Mouse (Mus musculus) ES-E14 (cell line): ENCODE measurements around the gene Vmn1r25. TPM values are rescaled to one million over a fixed set of nuclear protein-coding genes. Genes with fewer than 3 reads are reported as not detected.
"Not testable (repeated sequence)": the region's sequence is repeated elsewhere in the genome, so short reads cannot be mapped to it uniquely, and the experiment has no call there.

ENCODE experiments used
- DNase-seq: peaks from one replicate; pipeline ENCODE4 v3.0.0-alpha.2; 2013; ENCODE audit warnings: low read depth, low spot score
- H3K27ac ChIP-seq: 2 replicates; pipeline ENCODE4 v1.5.1; 2012; ENCODE audit warnings: low read depth, mild to moderate bottlenecking, low read length, moderate library complexity, mixed read lengths; ENCODE audit not compliant: poor library complexity, insufficient read depth, severe bottlenecking
- H3K36me3 ChIP-seq: 2 replicates; pipeline ENCODE4 v1.6.1; 2012; ENCODE audit warnings: mild to moderate bottlenecking, low read length, moderate library complexity, mixed read lengths; ENCODE audit not compliant: control insufficient read depth, poor library complexity, insufficient read depth, severe bottlenecking
- H3K4me1 ChIP-seq, 2 experiments: fragments of 150-350 bp in 1 of 2; sonication (generic) in 1 of 2; 2 replicates each; pipeline ENCODE4 v1.6.1; 2012; ENCODE audit warnings: low read length in 2 of 2, mild to moderate bottlenecking in 1 of 2, mixed read lengths in 1 of 2; ENCODE audit not compliant: control insufficient read depth in 2 of 2, insufficient read depth in 2 of 2, poor library complexity in 1 of 2
- H3K4me3 ChIP-seq, 2 experiments: fragments of 150-350 bp in 1 of 2; sonication (generic) in 1 of 2; 2 replicates each; pipeline ENCODE4 v1.5.1; 2012; ENCODE audit warnings: low read length in 2 of 2, low read depth in 1 of 2, mild to moderate bottlenecking in 1 of 2, mixed read lengths in 1 of 2; ENCODE audit not compliant: insufficient read depth in 1 of 2, poor library complexity in 1 of 2, severe bottlenecking in 1 of 2
- H3K9ac ChIP-seq: 2 replicates; pipeline ENCODE4 v1.6.1; 2012; ENCODE audit warnings: low read depth, mild to moderate bottlenecking, low read length, mixed read lengths; ENCODE audit not compliant: poor library complexity, insufficient read depth, severe bottlenecking
- H3K9me3 ChIP-seq: fragments of 150-350 bp; sonication (generic); 2 replicates; pipeline ENCODE4 v1.6.1; 2012; ENCODE audit warnings: low read depth, mild to moderate bottlenecking, low read length; ENCODE audit not compliant: control insufficient read depth, insufficient read depth
- CHD2 ChIP-seq: IDR thresholded peaks from 2 replicates; pipeline ENCODE4 v1.6.1; 2014; ENCODE audit warnings: mild to moderate bottlenecking, low read depth, low read length, inconsistent platforms
- HCFC1 ChIP-seq: IDR thresholded peaks from 2 replicates; pipeline ENCODE4 v1.6.1; 2012; ENCODE audit warnings: low read length, inconsistent platforms, borderline replicate concordance; ENCODE audit not compliant: insufficient read depth
- MAFK ChIP-seq: IDR thresholded peaks from 2 replicates; pipeline ENCODE4 v1.6.1; 2014; ENCODE audit warnings: mild to moderate bottlenecking, low read depth, low read length, inconsistent platforms; ENCODE audit not compliant: insufficient read depth
- ZC3H11A ChIP-seq: IDR thresholded peaks from 2 replicates; pipeline ENCODE4 v1.6.1; 2012; ENCODE audit warnings: low read depth, mild to moderate bottlenecking, inconsistent platforms, low read length, borderline replicate concordance
- ZNF384 ChIP-seq: IDR thresholded peaks from 2 replicates; pipeline ENCODE4 v1.6.1; 2012; ENCODE audit warnings: low read depth, low read length, inconsistent platforms
- in situ Hi-C, 2 experiments: fragments of 600-800 bp; cut with MboI; formaldehyde crosslinking; loops; one replicate each; pipeline ENCODE4 v1.15.1; 2025; ENCODE audit warnings: low sequenced_read_pairs in 2 of 2, inconsistent platforms in 1 of 2; ENCODE audit not compliant: unreplicated experiment in 2 of 2
- total RNA-seq: library from RNA; depleted of rRNA; stranded (reverse); fragments of 300-350 nt; gene quantifications from 2 replicates; pipeline ENCODE4 v1.2.3, GENCODE M21; 2012; rRNA removed

The Vmn1r25 gene
- total RNA-seq = not detected in 2 replicates

DNA sequence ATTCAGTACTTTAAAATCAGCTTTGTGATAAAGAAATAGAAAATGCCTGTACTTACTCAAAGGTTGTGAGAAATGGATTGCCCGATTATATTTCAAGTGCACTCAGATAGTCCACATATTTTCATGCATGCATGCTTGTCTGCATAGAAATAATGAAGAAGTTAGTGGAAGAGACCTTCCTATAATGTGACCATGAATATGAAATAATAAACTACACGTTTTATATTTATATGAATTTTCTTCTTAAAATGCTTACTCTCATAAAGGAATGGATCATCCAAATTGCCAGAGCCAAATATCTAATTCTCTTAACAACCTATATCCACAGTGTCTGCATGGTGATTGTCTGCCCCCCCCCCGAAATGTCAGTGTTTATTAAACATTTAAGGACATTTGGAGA, at the start of gene Vmn1r25:
TSS of gene Vmn1r25 (minus strand) at position 101 of the 400 bp plus-strand sequence.
- no peaks in the 10 kb centered on the region for H3K36me3 ChIP-seq
- no peak within 1 kb of the TSS for H3K27ac ChIP-seq
- TF ChIP-seq ZC3H11A (no peak), MAFK (no peak), ZNF384 (no peak), CHD2 (no peak), HCFC1 (no peak)
- DNase-seq = no peak
- no peak within 1 kb of the TSS for H3K9ac ChIP-seq
- H3K4me1 ChIP-seq = no peaks in the 10 kb centered on the region
- no peak within 1 kb of the TSS for H3K4me3 ChIP-seq
- in situ Hi-C loops = no loop called here
- H3K9me3 ChIP-seq = no peaks in the 10 kb centered on the region

DNA sequence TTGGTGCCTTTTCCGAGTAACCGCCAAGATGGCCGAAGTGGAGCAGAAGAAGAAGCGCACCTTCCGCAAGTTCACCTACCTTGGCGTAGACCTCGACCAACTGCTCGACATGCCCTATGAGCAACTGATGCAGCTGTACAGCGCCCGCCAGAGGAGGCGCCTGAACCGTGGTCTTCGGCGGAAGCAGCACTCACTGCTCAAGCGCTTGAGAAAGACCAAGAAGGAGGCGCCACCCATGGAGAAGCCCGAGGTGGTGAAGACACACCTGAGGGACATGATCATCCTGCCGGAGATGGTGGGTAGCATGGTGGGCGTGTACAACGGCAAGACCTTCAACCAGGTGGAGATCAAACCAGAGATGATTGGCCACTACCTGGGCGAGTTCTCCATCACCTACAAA, 36.9 kb upstream of the Vmn1r25 start:
- H3K36me3 ChIP-seq, H3K9me3 ChIP-seq, DNase-seq, in situ Hi-C loops, H3K4me1 ChIP-seq, H3K9ac ChIP-seq, H3K4me3 ChIP-seq, H3K27ac ChIP-seq: not testable (repeated sequence)

DNA sequence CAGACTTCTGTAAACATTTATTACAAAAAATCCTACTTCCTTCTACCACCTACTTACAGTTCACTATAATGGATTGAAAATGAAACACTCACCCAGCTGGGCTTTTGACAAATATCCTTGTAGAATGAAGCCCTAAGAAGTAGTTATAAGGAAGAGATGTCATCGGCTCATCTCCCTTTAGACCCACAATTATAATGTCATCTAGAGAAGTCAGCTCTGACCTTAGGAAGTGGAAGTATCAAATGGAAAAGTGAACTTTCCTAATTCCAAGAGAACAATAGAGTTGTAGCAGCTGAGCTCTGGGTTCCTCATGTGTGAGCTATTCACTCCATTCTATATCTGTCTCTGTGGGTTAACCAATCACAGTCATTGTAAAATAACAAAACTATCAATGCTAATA, 34.4 kb upstream of the Vmn1r25 start, which contains the start of gene Vmn1r26:
TSS of gene Vmn1r26 (minus strand) at position 101 of the 400 bp plus-strand sequence.
- no peaks in the 10 kb centered on the region for H3K36me3 ChIP-seq
- no peak within 1 kb of the TSS for H3K4me3 ChIP-seq
- no peak within 1 kb of the TSS for H3K27ac ChIP-seq
- H3K4me1 ChIP-seq = no peaks in the 10 kb centered on the region
- H3K9me3 ChIP-seq = no peaks in the 10 kb centered on the region
- DNase-seq = no peak
- in situ Hi-C loops = no loop called here
- no peak for TF ChIP-seq ZC3H11A
- no peak for TF ChIP-seq ZNF384
- no peak for TF ChIP-seq MAFK
- H3K9ac ChIP-seq = no peak within 1 kb of the TSS

- H3K4me1 ChIP-seq, H3K9me3 ChIP-seq, DNase-seq, in situ Hi-C loops, H3K27ac ChIP-seq, H3K36me3 ChIP-seq, H3K4me3 ChIP-seq, H3K9ac ChIP-seq: not testable (repeated sequence)
Measured at GRCm38 (mm10) chr6:57961403-57961802, 19.2 kb downstream of the Vmn1r25 start, which contains the start of gene Vmn1r24. Vmn1r24 (minus strand) TSS chr6:57961503.

Other genes starting within 250 kb of the Vmn1r25 start
- gene Vopp1, start 155.7 kb downstream of the Vmn1r25 start, total RNA-seq = 5.7 and 9.0 TPM in 2 replicates
- gene Vmn1r21, start 130.5 kb downstream of the Vmn1r25 start, total RNA-seq = not detected in 2 replicates
- not detected in 2 replicates for gene Vmn1r22, start 72.8 kb downstream of the Vmn1r25 start, total RNA-seq
- not detected in 2 replicates for gene Vmn1r23, start 54.0 kb downstream of the Vmn1r25 start, total RNA-seq
- gene Vmn1r24, start 19.3 kb downstream of the Vmn1r25 start, total RNA-seq = not detected in 2 replicates
- not detected in 2 replicates for gene Vmn1r26, start 34.3 kb upstream of the Vmn1r25 start, total RNA-seq
- gene Vmn1r27, start 238.0 kb upstream of the Vmn1r25 start, total RNA-seq = not detected in 2 replicates